Mouse (Mus musculus): Measurements from ENCODE around the gene Mt1. TPM values are rescaled to one million over a fixed set of nuclear protein-coding genes. Genes with fewer than 3 reads are reported as not detected.

Mt1 gene
- polyA plus RNA-seq (2015; fragmentation: Illumina TruSeq; extraction: RNeasy Lipid Tissue Mini Kit (QIAGEN cat#74804); ENCODE audit: insufficient read depth, low read depth, low replicate concordance) = 627 TPM

GRCm38 (mm10) chr8:94178857-94179712 is at the start of gene Mt1:
Mt1 (plus strand) TSS chr8:94179082.

GRCm38 (mm10) chr8:94136933-94137332 is 41.9 kb upstream of the Mt1 start, which contains the start of gene Mt4:
Mt4 (plus strand) TSS chr8:94137197.

GRCm38 (mm10) chr8:94152513-94153300 is 26.2 kb upstream of the Mt1 start, which contains the start of gene Mt3:
Mt3 (plus strand) TSS chr8:94152607.

GRCm38 (mm10) chr8:94172075-94172808 is 6.6 kb upstream of the Mt1 start, which contains the start of gene Mt2:
Mt2 (plus strand) TSS chr8:94172664.

GRCm38 (mm10) chr8:94214252-94215173 is 35.6 kb downstream of the Mt1 start, which contains the start of gene Nup93:
Nup93 (plus strand) TSS chr8:94214564.

Other genes starting within 250 kb of the Mt1 start
- gene Amfr, start 166.2 kb upstream of the Mt1 start, polyA plus RNA-seq (2015; fragmentation: Illumina TruSeq; extraction: RNeasy Lipid Tissue Mini Kit (QIAGEN cat#74804); ENCODE audit: insufficient read depth, low read depth, low replicate concordance) = 24.7 TPM
- 2.9 TPM for gene Nudt21, start 142.1 kb upstream of the Mt1 start, polyA plus RNA-seq (2015; fragmentation: Illumina TruSeq; extraction: RNeasy Lipid Tissue Mini Kit (QIAGEN cat#74804); ENCODE audit: insufficient read depth, low read depth, low replicate concordance)
- gene Ogfod1, start 141.9 kb upstream of the Mt1 start, polyA plus RNA-seq (2015; fragmentation: Illumina TruSeq; extraction: RNeasy Lipid Tissue Mini Kit (QIAGEN cat#74804); ENCODE audit: insufficient read depth, low read depth, low replicate concordance) = 6.4 TPM
- 9.0 TPM for gene Bbs2, start 80.2 kb upstream of the Mt1 start, polyA plus RNA-seq (2015; fragmentation: Illumina TruSeq; extraction: RNeasy Lipid Tissue Mini Kit (QIAGEN cat#74804); ENCODE audit: insufficient read depth, low read depth, low replicate concordance)
- not detected for gene Mt4, start 41.9 kb upstream of the Mt1 start, polyA plus RNA-seq (2015; fragmentation: Illumina TruSeq; extraction: RNeasy Lipid Tissue Mini Kit (QIAGEN cat#74804); ENCODE audit: insufficient read depth, low read depth, low replicate concordance)
- gene Mt3, start 26.5 kb upstream of the Mt1 start, polyA plus RNA-seq (2015; fragmentation: Illumina TruSeq; extraction: RNeasy Lipid Tissue Mini Kit (QIAGEN cat#74804); ENCODE audit: insufficient read depth, low read depth, low replicate concordance) = not detected
- gene Mt2, start 6.4 kb upstream of the Mt1 start, polyA plus RNA-seq (2015; fragmentation: Illumina TruSeq; extraction: RNeasy Lipid Tissue Mini Kit (QIAGEN cat#74804); ENCODE audit: insufficient read depth, low read depth, low replicate concordance) = 331 TPM
- gene Nup93, start 35.5 kb downstream of the Mt1 start, polyA plus RNA-seq (2015; fragmentation: Illumina TruSeq; extraction: RNeasy Lipid Tissue Mini Kit (QIAGEN cat#74804); ENCODE audit: insufficient read depth, low read depth, low replicate concordance) = 6.7 TPM
- gene Slc12a3, start 150.1 kb downstream of the Mt1 start, polyA plus RNA-seq (2015; fragmentation: Illumina TruSeq; extraction: RNeasy Lipid Tissue Mini Kit (QIAGEN cat#74804); ENCODE audit: insufficient read depth, low read depth, low replicate concordance) = not detected
- gene Herpud1, start 207.4 kb downstream of the Mt1 start, polyA plus RNA-seq (2015; fragmentation: Illumina TruSeq; extraction: RNeasy Lipid Tissue Mini Kit (QIAGEN cat#74804); ENCODE audit: insufficient read depth, low read depth, low replicate concordance) = 324 TPM